Mouse (Mus musculus) heart, postnatal 14 days (tissue): ENCODE measurements around the gene Accsl. TPM values are rescaled to one million over a fixed set of nuclear protein-coding genes. Genes with fewer than 3 reads are reported as not detected.

Source experiments
- DNase-seq, 2 experiments: peaks; one replicate each; pipeline ENCODE4 v3.0.0; 2021 to 2022
- intact Hi-C: fragments of 180-260 bp; cut with DNase I; formaldehyde crosslinking; loops from one replicate; pipeline ENCODE4 v1.15.1; 2025
- total RNA-seq, 2 experiments: library from RNA; stranded (reverse); gene quantifications; 2 replicates each; pipeline ENCODE4 v1.2.3; 2021

Gene Accsl
- total RNA-seq, 2 experiments from 2014 or later, result not detected

DNA sequence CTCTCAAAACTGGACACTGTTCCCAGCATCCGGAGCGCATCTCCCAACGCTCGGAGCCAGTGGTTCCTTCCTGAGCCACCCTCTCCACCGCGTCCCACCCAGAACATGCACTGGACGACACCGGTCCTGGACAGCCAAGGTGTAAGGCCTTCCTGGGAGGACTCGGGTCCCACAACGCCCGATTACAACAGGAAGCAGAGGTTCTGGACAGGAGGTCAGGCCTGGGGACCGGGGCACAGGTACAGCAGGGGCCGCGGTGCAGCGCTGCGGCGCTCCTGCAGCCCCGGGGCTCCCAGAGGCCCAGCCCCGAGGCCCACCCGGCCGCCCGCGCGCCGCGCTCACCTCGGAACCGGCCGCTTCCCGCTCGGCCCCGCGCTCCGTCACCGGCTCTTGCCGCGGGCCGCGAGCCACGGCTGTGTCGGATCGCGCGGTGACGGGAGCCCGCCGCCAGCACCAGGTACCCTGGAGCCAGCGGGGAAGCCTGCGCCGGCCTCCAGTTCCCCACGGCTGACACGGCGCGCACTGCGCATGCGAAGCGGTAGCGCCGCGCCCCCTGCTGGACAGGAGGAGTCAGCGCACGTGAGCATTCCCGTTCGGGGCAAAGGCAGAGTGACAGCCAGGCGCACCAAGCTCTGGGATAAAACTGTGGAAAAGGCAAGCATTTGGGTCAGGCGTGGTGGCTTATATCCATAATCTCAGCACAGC, 46.8 kb downstream of the Accsl start, which contains the start of gene Ext2:
Gene Ext2, minus strand, starts transcription at position 524 of the 705 bp plus-strand sequence.
- intact Hi-C loops, result no loop called here
- peak; percentile 95 to 97 for DNase-seq

- intact Hi-C loops, result no loop called here
Observed at GRCm38 (mm10) chr2:93817791-93818190, 51.2 kb downstream of the Accsl start.

DNA sequence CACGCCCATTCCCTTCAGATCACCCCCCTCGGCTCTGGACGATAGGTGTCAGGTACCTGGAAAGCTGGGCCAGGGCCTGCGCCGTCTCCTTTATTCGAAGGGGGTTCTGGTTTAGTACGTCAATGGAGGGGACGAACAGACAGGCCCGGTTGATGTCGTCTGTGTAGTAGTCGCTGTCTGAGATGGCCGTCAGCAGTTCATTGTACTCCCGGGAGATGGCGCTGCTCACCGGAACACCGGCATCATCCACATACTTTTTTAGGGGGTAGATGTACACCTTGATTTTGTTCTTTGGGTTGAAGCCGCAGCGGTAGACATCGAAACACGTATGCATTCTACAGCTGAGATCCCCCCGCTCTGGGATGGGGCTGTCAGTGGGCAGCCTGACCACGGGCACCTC, 55.6 kb downstream of the Accsl start:
- no peak for DNase-seq
- intact Hi-C loops, result no loop called here

More at GRCm38 (mm10) chr2:93817791-93818190, 51.2 kb downstream of the Accsl start:
- DNase-seq, result no peak

- DNase-seq, result peak; percentile 63 to 79
- intact Hi-C loops, result no loop called here
Observed at GRCm38 (mm10) chr2:93811812-93812211, 57.1 kb downstream of the Accsl start.

GRCm38 (mm10) chr2:93809931-93810330, 59.0 kb downstream of the Accsl start:
- intact Hi-C loops, result no loop called here
- DNase-seq, result peak; percentile 44 to 56

DNA sequence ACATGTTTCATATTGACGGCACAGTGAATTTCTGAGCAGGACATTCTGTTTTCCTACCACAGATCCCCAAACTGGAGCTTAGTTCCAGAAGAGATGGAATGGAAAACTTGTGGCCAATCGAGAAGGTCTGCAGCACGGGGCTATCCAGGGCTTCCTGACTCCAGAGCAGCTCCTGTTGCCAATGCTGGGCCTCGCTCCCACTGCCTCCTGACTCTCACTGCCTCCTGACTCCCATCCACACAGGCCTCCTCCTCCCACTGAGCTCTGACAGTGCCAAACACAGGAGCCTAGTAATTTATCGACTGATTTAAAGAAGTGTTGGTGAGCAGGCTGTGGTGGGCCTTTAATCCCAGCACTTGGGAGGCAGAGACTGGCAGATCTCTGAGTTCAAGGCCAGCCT, 60.9 kb downstream of the Accsl start:
- no peak for DNase-seq

GRCm38 (mm10) chr2:93807440-93807839, 61.5 kb downstream of the Accsl start:
- intact Hi-C loops, result no loop called here
- DNase-seq, result no peak

More for the DNA sequence above, 60.9 kb downstream of the Accsl start:
- intact Hi-C loops, result no loop called here

DNA sequence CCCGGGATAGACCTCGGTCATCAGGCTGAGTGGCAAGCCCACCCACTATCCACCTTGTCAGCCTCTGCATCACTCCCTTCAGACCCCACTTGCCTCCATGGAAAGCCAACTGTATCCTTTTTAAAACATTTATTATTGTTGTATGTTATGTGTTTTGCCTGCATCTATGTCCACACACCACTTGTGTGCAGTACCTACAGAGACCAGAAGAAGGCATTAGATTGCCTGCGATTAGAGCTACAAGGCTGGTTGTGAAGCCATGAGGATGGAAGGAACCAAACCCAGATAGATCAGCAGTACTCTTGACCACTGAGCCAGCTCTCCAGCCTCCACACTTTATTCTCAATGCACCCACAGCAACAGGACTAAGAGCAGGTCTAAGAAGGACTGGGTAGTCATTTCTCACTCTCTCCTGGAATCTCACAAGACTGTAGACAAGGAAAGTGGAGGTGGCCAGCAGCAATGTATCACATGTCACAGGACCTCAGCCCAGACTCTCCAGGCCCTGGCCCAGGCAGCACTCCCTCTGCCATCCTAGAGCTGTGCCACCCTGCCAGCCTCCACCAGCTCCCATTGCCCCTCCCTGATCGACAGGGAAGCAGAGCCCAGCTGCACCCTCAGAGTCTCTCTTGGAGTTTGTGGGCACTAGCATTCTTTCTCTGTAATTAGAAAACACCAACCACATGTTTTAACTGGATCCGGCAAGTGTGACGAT, 62.3 kb downstream of the Accsl start:
- intact Hi-C loops, result no loop called here
- no peak for DNase-seq

- no peak for DNase-seq
- intact Hi-C loops, result no loop called here
Observed at GRCm38 (mm10) chr2:93805523-93805922, 63.4 kb downstream of the Accsl start.

Other genes with a start within 250 kb of the Accsl start
- under 1 TPM; 0.10 to 0.15 TPM for gene Alx4, start 226.8 kb downstream of the Accsl start, total RNA-seq
- gene Ext2, start 46.6 kb downstream of the Accsl start, total RNA-seq, result 10 to 100 TPM; 48.8 to 49.9 TPM
- gene Accs, start 19.2 kb downstream of the Accsl start, total RNA-seq, result 1 to 10 TPM; 3.4 to 5.0 TPM
- 10 to 100 TPM; 20.7 to 20.9 TPM for gene Gm13889, start 88.0 kb upstream of the Accsl start, total RNA-seq
- gene Gm27027, start 127.2 kb upstream of the Accsl start, total RNA-seq, result not detected
- gene Alkbh3, start 141.7 kb upstream of the Accsl start, total RNA-seq, result 10 to 100 TPM; 58.7 to 63.1 TPM